Mouse (Mus musculus): ENCODE measurements around the gene Luc7l.
"Not testable (repeated sequence)": the region's sequence is repeated elsewhere in the genome, so short reads cannot be mapped to it uniquely, and the experiment has no call there.

Luc7l gene

GRCm38 (mm10) chr17:26251886-26252538 is 684 bp upstream of the Luc7l start:
- peak in 1 of 2 experiments; percentile 52 for DNase-seq (ENCODE audit: inconsistent age in 2 of 2, low spot score in 1 of 2)

- DNase-seq (ENCODE audit: inconsistent age in 2 of 2, low spot score in 1 of 2) = no peak
These were observed 703 bp downstream of the Luc7l start for GRCm38 (mm10) chr17:26253399-26253798.

DNA sequence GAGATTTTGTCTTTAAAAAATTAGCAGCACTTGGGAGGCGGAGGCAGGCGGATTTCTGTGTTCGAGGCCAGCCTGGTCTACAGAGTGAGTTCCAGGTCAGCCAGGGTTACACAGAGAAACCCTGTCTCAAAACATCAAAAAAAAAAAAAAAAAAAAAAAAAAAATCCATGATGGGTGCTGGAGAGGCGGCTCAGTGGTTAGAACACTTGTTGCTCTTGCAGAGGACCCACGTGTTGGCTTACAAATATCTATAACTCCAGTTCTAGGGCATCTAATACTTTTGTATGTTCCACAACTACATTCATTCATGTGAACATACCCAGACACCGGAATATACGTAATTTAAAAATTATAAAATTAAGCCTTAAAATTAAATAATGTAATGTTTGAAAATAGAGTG is 2.6 kb downstream of the Luc7l start:
- DNase-seq (ENCODE audit: inconsistent age in 2 of 2, low spot score in 1 of 2) = no peak

GRCm38 (mm10) chr17:26261826-26262225 is 9.1 kb downstream of the Luc7l start:
- no peak for DNase-seq (ENCODE audit: inconsistent age in 2 of 2, low spot score in 1 of 2)

GRCm38 (mm10) chr17:26262384-26262783 is 9.7 kb downstream of the Luc7l start:
- no peak for DNase-seq (ENCODE audit: inconsistent age in 2 of 2, low spot score in 1 of 2)

GRCm38 (mm10) chr17:26268851-26269250 is 16.2 kb downstream of the Luc7l start:
- peak; percentile 32 to 57 for DNase-seq (ENCODE audit: inconsistent age in 2 of 2, low spot score in 1 of 2)

DNA sequence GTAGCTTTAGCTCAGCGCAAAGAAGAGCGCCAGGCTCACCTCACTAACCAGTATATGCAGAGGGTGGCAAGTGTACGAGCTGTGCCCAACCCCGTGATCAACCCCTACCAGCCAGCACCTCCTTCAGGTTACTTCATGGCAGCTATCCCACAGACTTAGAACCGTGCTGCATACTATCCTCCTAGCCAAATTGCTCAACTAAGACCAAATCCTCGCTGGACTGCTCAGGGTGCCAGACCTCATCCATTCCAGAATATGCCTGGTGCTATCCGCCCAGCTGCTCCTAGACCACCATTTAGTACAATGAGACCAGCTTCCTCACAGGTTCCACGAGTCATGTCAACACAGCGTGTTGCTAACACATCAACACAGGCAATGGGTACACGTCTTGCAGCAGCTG is 16.9 kb downstream of the Luc7l start:
- DNase-seq (ENCODE audit: inconsistent age in 2 of 2, low spot score in 1 of 2) = not testable (repeated sequence)

- DNase-seq (ENCODE audit: inconsistent age in 2 of 2, low spot score in 1 of 2) = no peak
These were observed 19.9 kb downstream of the Luc7l start for GRCm38 (mm10) chr17:26272586-26272985.

- DNase-seq (ENCODE audit: inconsistent age in 2 of 2, low spot score in 1 of 2) = no peak
These were observed 23.2 kb downstream of the Luc7l start for GRCm38 (mm10) chr17:26275933-26276332.

DNA sequence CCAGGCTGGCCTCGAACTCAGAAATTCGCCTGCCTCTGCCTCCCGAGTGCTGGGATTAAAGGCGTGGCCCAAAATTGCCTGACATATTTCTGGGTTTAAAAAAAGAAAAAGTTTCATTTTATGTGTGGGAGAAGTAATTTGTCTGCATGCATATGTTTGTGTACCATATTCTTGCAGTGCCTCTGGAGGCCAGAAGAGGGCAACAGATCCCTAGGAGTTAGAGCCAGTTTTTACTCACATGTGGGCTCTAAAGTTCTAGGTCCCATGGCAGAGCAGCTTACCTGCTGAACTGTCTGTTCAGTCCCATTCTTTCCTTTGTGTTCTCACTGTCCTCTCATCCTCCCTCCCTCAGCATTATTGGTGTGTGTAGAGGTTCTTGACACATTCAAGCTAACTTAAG is 24.0 kb downstream of the Luc7l start:
- DNase-seq (ENCODE audit: inconsistent age in 2 of 2, low spot score in 1 of 2) = peak in 1 of 2 experiments; percentile 68

- DNase-seq (ENCODE audit: inconsistent age in 2 of 2, low spot score in 1 of 2) = no peak
These were observed 33.7 kb downstream of the Luc7l start for GRCm38 (mm10) chr17:26286199-26286955.

- no peak for DNase-seq (ENCODE audit: inconsistent age in 2 of 2, low spot score in 1 of 2)
These were observed 36.8 kb downstream of the Luc7l start for GRCm38 (mm10) chr17:26289475-26289874.

GRCm38 (mm10) chr17:26298318-26298717 is 45.6 kb downstream of the Luc7l start:
- DNase-seq (ENCODE audit: inconsistent age in 2 of 2, low spot score in 1 of 2) = not testable (repeated sequence)

DNA sequence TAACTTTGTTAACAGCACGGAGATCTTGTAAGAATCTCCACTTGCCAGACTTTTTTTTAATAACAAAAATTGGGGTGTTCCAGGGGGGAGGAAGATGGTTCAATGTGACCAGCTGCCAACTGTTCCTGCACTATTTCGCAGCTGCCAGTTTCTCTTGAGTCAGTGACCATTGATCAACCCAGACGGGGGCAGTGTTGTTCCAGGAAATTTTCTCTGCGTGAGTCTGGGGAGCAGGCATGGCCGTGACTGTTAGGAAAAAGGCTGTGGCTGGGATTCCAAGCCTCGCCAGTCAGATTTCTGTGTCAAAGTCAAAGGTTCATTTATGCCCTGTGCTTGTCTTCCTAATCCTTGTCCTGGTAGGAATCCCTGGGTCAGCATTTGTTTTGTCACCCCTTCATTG is 61.6 kb downstream of the Luc7l start:
- peak; percentile 78 to 94 for DNase-seq (ENCODE audit: inconsistent age in 2 of 2, low spot score in 1 of 2)

- DNase-seq (ENCODE audit: inconsistent age in 2 of 2, low spot score in 1 of 2) = no peak
These were observed 62.8 kb downstream of the Luc7l start for GRCm38 (mm10) chr17:26315474-26315873.

DNA sequence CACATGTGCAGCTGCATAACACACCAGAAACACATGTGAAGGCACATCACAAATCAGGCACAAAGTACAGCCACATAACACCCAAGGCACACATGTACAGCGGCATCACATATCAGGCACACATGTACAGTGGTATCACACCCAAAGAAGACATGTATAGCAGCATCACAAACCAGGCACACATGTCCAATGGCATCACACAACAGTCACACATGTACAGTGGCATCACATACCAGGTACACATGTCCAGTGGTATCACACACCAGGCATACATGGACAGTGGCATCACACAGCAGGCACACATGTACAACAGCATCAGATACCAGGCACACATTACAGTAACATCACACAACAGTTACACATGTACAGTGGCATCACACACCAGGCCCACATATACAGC is 65.7 kb downstream of the Luc7l start:
- no peak for DNase-seq (ENCODE audit: inconsistent age in 2 of 2, low spot score in 1 of 2)
